Mouse (Mus musculus) ES-E14 (cell line): ENCODE data around the gene Il22ra1.

Source experiments
- MAFK ChIP-seq: IDR thresholded peaks from 2 replicates; pipeline ENCODE4 v1.6.1; 2014; ENCODE audit warnings: mild to moderate bottlenecking, low read depth, low read length, inconsistent platforms; ENCODE audit not compliant: insufficient read depth
- ZC3H11A ChIP-seq: IDR thresholded peaks from 2 replicates; pipeline ENCODE4 v1.6.1; 2012; ENCODE audit warnings: low read depth, mild to moderate bottlenecking, inconsistent platforms, low read length, borderline replicate concordance

DNA sequence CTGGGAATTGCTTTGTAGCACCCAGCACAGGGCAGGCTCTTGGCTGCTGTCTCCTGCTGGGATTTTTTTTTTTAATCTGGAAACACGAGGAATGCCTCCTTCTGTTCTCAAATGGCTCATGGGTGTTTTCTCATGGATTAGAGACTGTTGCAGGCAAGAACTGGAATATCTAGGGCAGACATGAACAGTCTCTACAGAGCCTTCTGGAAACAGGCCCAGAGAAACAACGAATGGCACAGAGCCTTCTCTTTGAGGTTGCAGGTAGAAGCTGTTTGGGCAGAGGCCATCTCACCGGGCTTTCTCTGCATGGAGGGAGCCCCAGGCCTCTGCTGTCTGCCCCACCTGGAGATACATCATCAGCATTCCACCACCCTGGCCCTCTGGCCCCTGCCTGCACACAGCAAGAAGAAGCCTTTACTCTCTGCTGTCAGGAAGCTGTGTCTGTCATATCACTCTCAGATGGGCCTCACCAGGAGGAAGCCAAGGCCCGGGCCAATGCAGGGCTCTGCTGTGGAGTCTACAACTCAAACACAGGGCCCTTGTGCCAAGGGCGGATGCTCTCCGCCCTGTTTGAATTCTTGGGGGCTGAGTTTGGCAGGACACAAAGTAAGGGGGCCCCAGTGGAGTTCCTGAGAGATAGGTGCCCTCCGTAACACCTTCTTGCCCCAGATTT, 24.3 kb downstream of the Il22ra1 start:
- TF ChIP-seq MAFK = no peak
- TF ChIP-seq ZC3H11A = no peak
